Mouse (Mus musculus) adrenal gland, postnatal 36 days (tissue): ENCODE measurements at regions not wholly inside any gene's neighbourhood (a gene's known extent, or its start where the extent isn't known, plus 50 kb on each side); places are given as distances from the start of the nearest gene placed in this dataset.

Source experiments
- DNase-seq, 2 experiments: peaks; one replicate each; pipeline ENCODE4 v3.0.0; 2021; ENCODE audit warnings: mixed read lengths in 1 of 2

- DNase-seq = no peak
Measured at GRCm38 (mm10) chr12:31172451-31173318, 67.9 kb upstream of the Gm6993 start.

- DNase-seq = no peak
Measured at GRCm38 (mm10) chr12:31173512-31173911, 67.1 kb upstream of the Gm6993 start.

- no peak for DNase-seq
Measured at GRCm38 (mm10) chr12:31179536-31179935, 61.0 kb upstream of the Gm6993 start.

- no peak for DNase-seq
Measured at GRCm38 (mm10) chr12:31183632-31184031, 56.9 kb upstream of the Gm6993 start.

- DNase-seq = peak; percentile 78 to 79
Measured at GRCm38 (mm10) chr12:31184217-31184975, 56.2 kb upstream of the Gm6993 start.

- peak; percentile 84 to 86 for DNase-seq
Measured at GRCm38 (mm10) chr12:31185177-31185932, 55.2 kb upstream of the Gm6993 start.

GRCm38 (mm10) chr12:31185933-31186845 is 54.4 kb upstream of the Gm6993 start:
- DNase-seq = no peak

- DNase-seq = no peak
Measured at GRCm38 (mm10) chr12:31188011-31188576, 52.5 kb upstream of the Gm6993 start.

GRCm38 (mm10) chr12:31190265-31190664 is 50.3 kb upstream of the Gm6993 start:
- DNase-seq = no peak
